Mouse (Mus musculus): Measurements from ENCODE around the gene Rxra. TPM values are rescaled to one million over a fixed set of nuclear protein-coding genes. Genes with fewer than 3 reads are reported as not detected.

The Rxra gene
- polyA plus RNA-seq, 1 experiment from 2014 or later: 5.5 TPM

- no peak for DNase-seq (ENCODE audit: low spot score)
Observed at GRCm38 (mm10) chr2:27734800-27735199, 58.6 kb downstream of the Rxra start.

GRCm38 (mm10) chr2:27736802-27737201 lies 60.6 kb downstream of the Rxra start:
- no peak for DNase-seq (ENCODE audit: low spot score)

GRCm38 (mm10) chr2:27738396-27738795 lies 62.2 kb downstream of the Rxra start:
- DNase-seq (ENCODE audit: low spot score): no peak

- DNase-seq (ENCODE audit: low spot score): peak; percentile 85
Observed at GRCm38 (mm10) chr2:27740091-27740608, 63.9 kb downstream of the Rxra start.

GRCm38 (mm10) chr2:27743177-27743576 lies 66.9 kb downstream of the Rxra start:
- no peak for DNase-seq (ENCODE audit: low spot score)

GRCm38 (mm10) chr2:27743863-27744611 lies 67.8 kb downstream of the Rxra start:
- DNase-seq (ENCODE audit: low spot score): no peak

GRCm38 (mm10) chr2:27744612-27745351 lies 68.5 kb downstream of the Rxra start:
- peak; percentile 75 for DNase-seq (ENCODE audit: low spot score)

GRCm38 (mm10) chr2:27745673-27746620 lies 69.7 kb downstream of the Rxra start:
- no peak for DNase-seq (ENCODE audit: low spot score)

- DNase-seq (ENCODE audit: low spot score): no peak
Observed at GRCm38 (mm10) chr2:27746854-27747253, 70.6 kb downstream of the Rxra start.

- no peak for DNase-seq (ENCODE audit: low spot score)
Observed at GRCm38 (mm10) chr2:27748984-27749383, 72.7 kb downstream of the Rxra start.

GRCm38 (mm10) chr2:27750399-27751134 lies 74.3 kb downstream of the Rxra start:
- no peak for DNase-seq (ENCODE audit: low spot score)

GRCm38 (mm10) chr2:27751135-27751519 lies 74.9 kb downstream of the Rxra start:
- no peak for DNase-seq (ENCODE audit: low spot score)

GRCm38 (mm10) chr2:27751803-27752202 lies 75.6 kb downstream of the Rxra start:
- no peak for DNase-seq (ENCODE audit: low spot score)

- no peak for DNase-seq (ENCODE audit: low spot score)
Observed at GRCm38 (mm10) chr2:27754094-27754493, 77.9 kb downstream of the Rxra start.

- no peak for DNase-seq (ENCODE audit: low spot score)
Observed at GRCm38 (mm10) chr2:27755986-27756641, 79.9 kb downstream of the Rxra start.

GRCm38 (mm10) chr2:27758414-27759301 lies 82.4 kb downstream of the Rxra start:
- DNase-seq (ENCODE audit: low spot score): no peak

GRCm38 (mm10) chr2:27759431-27759830 lies 83.2 kb downstream of the Rxra start:
- DNase-seq (ENCODE audit: low spot score): no peak

GRCm38 (mm10) chr2:27761260-27761995 lies 85.2 kb downstream of the Rxra start:
- no peak for DNase-seq (ENCODE audit: low spot score)

Data from thymus, postnatal 0 days (tissue).